Mouse (Mus musculus) midbrain, postnatal 0 days (tissue): ENCODE data around the gene Hectd2. TPM values are rescaled to one million over a fixed set of nuclear protein-coding genes. Genes with fewer than 3 reads are reported as not detected.

ENCODE experiments used
- ATAC-seq: fragments of 200-750 bp; cut with Nextera tagmentation; 2 replicates; pipeline ENCODE4 v1.8.0; 2017; ENCODE audit warnings: moderate number of reproducible peaks, mild to moderate bottlenecking, moderate TSS enrichment, moderate library complexity; ENCODE audit not compliant: low FRiP score
- DNase-seq: peaks from one replicate; pipeline ENCODE4 v3.0.0-alpha.2; 2015; ENCODE audit warnings: low spot score
- H3K27ac ChIP-seq: fragments of 300-500 bp; sonication (generic); 2 replicates; pipeline ENCODE4 v1.5.1; 2014; ENCODE audit warnings: low read depth, mild to moderate bottlenecking, low read length, mixed read lengths
- H3K27me3 ChIP-seq: fragments of 300-500 bp; sonication (generic); 2 replicates; pipeline ENCODE4 v1.6.1; 2014; ENCODE audit warnings: low read length, control low read depth, mixed read lengths; ENCODE audit not compliant: insufficient read depth
- H3K36me3 ChIP-seq: fragments of 300-500 bp; sonication (generic); 2 replicates; pipeline ENCODE4 v1.6.1; 2014; ENCODE audit warnings: low read length, control low read depth, mixed read lengths; ENCODE audit not compliant: insufficient read depth
- H3K4me1 ChIP-seq: fragments of 300-500 bp; sonication (generic); 2 replicates; pipeline ENCODE4 v1.6.1; 2014; ENCODE audit warnings: mild to moderate bottlenecking, control low read depth, antibody characterized with exemption, low read length, mixed read lengths; ENCODE audit not compliant: insufficient read depth
- H3K4me2 ChIP-seq: fragments of 300-500 bp; sonication (generic); 2 replicates; pipeline ENCODE4 v1.6.1; 2014; ENCODE audit warnings: low read depth, mild to moderate bottlenecking, low read length, mixed read lengths; ENCODE audit not compliant: poor library complexity, severe bottlenecking
- H3K4me3 ChIP-seq: fragments of 300-500 bp; sonication (generic); 2 replicates; pipeline ENCODE4 v1.5.1; 2014; ENCODE audit warnings: low read depth, mild to moderate bottlenecking, low read length, moderate library complexity
- H3K9ac ChIP-seq: fragments of 300-500 bp; sonication (generic); replicated peaks from 2 replicates; pipeline ENCODE4 v1.6.1; 2014; ENCODE audit warnings: mild to moderate bottlenecking, low read length, moderate library complexity, mixed read lengths; ENCODE audit not compliant: poor library complexity, severe bottlenecking
- H3K9me3 ChIP-seq: fragments of 300-500 bp; sonication (generic); 2 replicates; pipeline ENCODE4 v1.6.1; 2016; ENCODE audit warnings: low read length, control low read depth
- CTCF ChIP-seq: IDR thresholded peaks from 2 replicates; pipeline ENCODE4 v1.5.1; 2016; ENCODE audit warnings: antibody characterized with exemption, mild to moderate bottlenecking
- WGBS: fragments of 180-500 bp; shearing (Covaris S2); extraction: QIAGEN DNeasy Blood & Tissue Kit; methylation state at CpG from one replicate; pipeline ENCODE4 v1.1.7; 2014; 5-methylcytosine and 5-hydroxymethylcytosine counted together
- polyA plus RNA-seq: library from polyadenylated mRNA; unstranded; fragments of >200 nt; fragmentation: Nextera tagmentation; extraction: Ambion mirVana; gene quantifications from 2 replicates; pipeline ENCODE4 v1.2.1, GENCODE M21; 2015
- total RNA-seq: library from RNA; depleted of rRNA; stranded (reverse); fragments of >200 nt; gene quantifications from 2 replicates; pipeline ENCODE4 v1.2.3, GENCODE M21; 2014

The Hectd2 gene
- total and polyA plus RNA-seq, 2 experiments from 2014 or later: 8.1 to 31.7 TPM

DNA sequence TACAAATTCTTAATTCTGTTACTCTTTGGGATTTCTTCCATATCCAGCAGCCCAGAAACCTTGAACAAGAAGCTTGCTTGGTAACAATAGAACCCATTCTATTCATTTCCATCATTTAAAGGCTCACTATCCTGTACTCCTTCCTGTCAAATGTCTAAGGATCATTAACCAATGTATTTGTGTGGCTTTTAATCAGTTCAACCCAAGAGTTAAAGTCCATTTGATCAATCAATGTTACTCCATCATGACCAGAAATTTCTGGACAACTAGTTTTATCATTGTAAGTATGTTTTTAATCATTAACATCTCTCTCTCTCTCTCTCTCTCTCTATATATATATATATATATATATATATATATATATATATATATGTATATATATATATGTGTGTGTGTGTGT lies 29.4 kb upstream of the Hectd2 start:
- H3K9ac ChIP-seq: no peak overlapping the region
- H3K4me2 ChIP-seq: no peak overlapping the region
- ATAC-seq (no peak), DNase-seq (no peak)
- no peak overlapping the region for H3K27ac ChIP-seq
- no peak overlapping the region for H3K4me3 ChIP-seq
- no peaks in the 10 kb centered on the region for H3K36me3 ChIP-seq
- H3K27me3 ChIP-seq: no peaks in the 10 kb centered on the region
- no peak for TF ChIP-seq CTCF
- no peaks in the 10 kb centered on the region for H3K4me1 ChIP-seq
- no peaks in the 10 kb centered on the region for H3K9me3 ChIP-seq

DNA sequence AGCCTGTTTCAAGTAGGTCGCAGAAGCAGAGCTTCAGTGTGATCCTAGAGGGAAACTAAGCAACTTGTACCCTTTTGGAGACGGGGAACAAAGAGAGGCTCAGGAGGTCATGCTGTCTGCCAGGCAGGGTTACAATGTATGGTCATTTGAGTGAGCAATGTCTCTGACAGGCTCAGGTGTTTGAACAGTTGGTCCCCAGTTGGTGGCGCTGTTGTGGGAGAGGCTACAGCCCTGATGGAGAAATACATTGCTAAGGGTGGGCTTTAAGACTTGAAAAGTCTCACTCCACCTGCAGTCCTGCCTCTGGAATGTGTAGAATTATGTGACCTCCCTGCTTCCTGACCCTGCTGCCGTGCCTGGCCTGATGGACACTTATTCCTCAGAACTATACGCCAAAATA lies 21.4 kb upstream of the Hectd2 start:
- H3K9ac ChIP-seq: no peak overlapping the region
- 60% methylated on average over 5 of the region's 5 CpGs for WGBS
- H3K27me3 ChIP-seq: no peaks in the 10 kb centered on the region
- TF ChIP-seq CTCF: peak; percentile 54
- H3K9me3 ChIP-seq: no peaks in the 10 kb centered on the region
- no peak overlapping the region for H3K4me2 ChIP-seq
- no peak for ATAC-seq
- no peaks in the 10 kb centered on the region for H3K36me3 ChIP-seq
- DNase-seq: no peak
- H3K4me1 ChIP-seq: 0 out of 2 replicates have a peak, but pooled peaks cover 4% of the 10 kb centered on the region
- no peak overlapping the region for H3K4me3 ChIP-seq
- H3K27ac ChIP-seq: no peak overlapping the region

DNA sequence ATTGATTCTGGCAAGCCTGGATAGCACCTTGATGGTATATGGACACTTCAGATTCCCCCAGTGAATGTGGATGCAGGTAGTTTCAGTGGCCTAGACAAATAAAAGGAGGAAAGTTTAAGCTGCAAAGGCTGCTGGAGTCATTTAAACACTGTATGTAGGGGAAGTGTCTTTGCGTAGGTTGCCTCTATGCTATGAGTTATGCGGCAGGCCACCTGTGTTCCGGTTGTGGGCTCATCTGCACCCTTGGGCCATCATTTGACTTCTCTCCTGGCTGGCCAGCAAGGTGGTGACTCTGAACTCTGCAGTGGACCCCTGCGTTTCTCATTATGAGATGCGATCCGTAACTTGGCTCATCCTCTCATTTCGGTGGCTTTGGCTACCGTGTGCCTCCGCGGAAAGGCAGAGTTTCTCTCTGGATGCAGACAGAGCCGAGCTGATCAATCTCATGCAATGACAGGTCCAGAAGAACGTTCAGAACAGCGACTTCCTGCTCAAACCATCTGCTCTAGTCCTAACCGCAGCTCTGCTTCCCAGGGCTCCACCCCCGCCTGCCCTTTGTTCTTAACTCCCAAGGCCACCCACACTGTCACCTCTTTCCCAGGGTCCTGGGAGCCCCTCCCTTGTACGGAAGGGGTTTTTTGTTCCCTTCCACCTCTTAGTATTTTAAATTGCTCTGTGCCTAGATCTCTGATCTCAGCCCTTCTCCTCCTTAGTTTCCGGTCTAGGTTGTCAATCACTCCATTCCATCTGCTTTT lies 20.3 kb upstream of the Hectd2 start:
- peak overlapping the region; percentile 70 for H3K27ac ChIP-seq
- peak; percentile 36 for ATAC-seq
- H3K9ac ChIP-seq: no peak overlapping the region
- no peaks in the 10 kb centered on the region for H3K36me3 ChIP-seq
- TF ChIP-seq CTCF: no peak
- H3K4me3 ChIP-seq: peak overlapping the region; percentile 12; the same call in 1 of the 2 replicates
- WGBS: 28% methylated on average over 17 of the region's 17 CpGs
- H3K27me3 ChIP-seq: no peaks in the 10 kb centered on the region
- peak; percentile 62 for DNase-seq
- H3K4me1 ChIP-seq: 0 out of 2 replicates have a peak, but pooled peaks cover 4% of the 10 kb centered on the region
- peak overlapping the region; percentile 36 for H3K4me2 ChIP-seq
- H3K9me3 ChIP-seq: no peaks in the 10 kb centered on the region

GRCm38 (mm10) chr19:36534766-36535140 lies 19.7 kb upstream of the Hectd2 start:
- no peak overlapping the region for H3K9ac ChIP-seq
- no peaks in the 10 kb centered on the region for H3K9me3 ChIP-seq
- H3K27ac ChIP-seq: peak overlapping the region; percentile 70
- peak; percentile 96 for DNase-seq
- WGBS: 21% methylated on average over 8 of the region's 8 CpGs
- peak overlapping the region; percentile 36; the same call in 1 of the 2 replicates for H3K4me2 ChIP-seq
- no peaks in the 10 kb centered on the region for H3K27me3 ChIP-seq
- H3K36me3 ChIP-seq: no peaks in the 10 kb centered on the region
- H3K4me1 ChIP-seq: 0 out of 2 replicates have a peak, but pooled peaks cover 4% of the 10 kb centered on the region
- TF ChIP-seq CTCF: no peak
- no peak overlapping the region; the same call in 1 of the 2 replicates for H3K4me3 ChIP-seq
- peak; percentile 75 for ATAC-seq

GRCm38 (mm10) chr19:36535186-36535585 lies 19.3 kb upstream of the Hectd2 start:
- Histone ChIP-seq H3K4me2 (no peak overlapping the region), H3K36me3 (no peaks in the 10 kb centered on the region), H3K9me3 (no peaks in the 10 kb centered on the region), H3K9ac (no peak overlapping the region), H3K4me3 (no peak overlapping the region), H3K27me3 (no peaks in the 10 kb centered on the region), H3K4me1 (0 out of 2 replicates have a peak, but pooled peaks cover 4% of the 10 kb centered on the region), H3K27ac (peak overlapping the region; percentile 57)
- DNase-seq (no peak), ATAC-seq (0 out of 2 replicates have a peak, but pooled peaks have one; percentile 20)
- no peak for TF ChIP-seq CTCF
- WGBS: 35% methylated on average over 2 of the region's 2 CpGs

GRCm38 (mm10) chr19:36535878-36536277 lies 18.6 kb upstream of the Hectd2 start:
- H3K4me1 ChIP-seq: 0 out of 2 replicates have a peak, but pooled peaks cover 4% of the 10 kb centered on the region
- H3K27ac ChIP-seq: peak overlapping the region; percentile 32; the same call in 1 of the 2 replicates
- H3K9me3 ChIP-seq: no peaks in the 10 kb centered on the region
- H3K4me2 ChIP-seq: no peak overlapping the region
- 19% methylated on average over 6 of the region's 6 CpGs for WGBS
- H3K4me3 ChIP-seq: no peak overlapping the region
- no peak for ATAC-seq
- no peaks in the 10 kb centered on the region for H3K36me3 ChIP-seq
- no peak for TF ChIP-seq CTCF
- H3K27me3 ChIP-seq: no peaks in the 10 kb centered on the region
- H3K9ac ChIP-seq: no peak overlapping the region
- peak; percentile 44 for DNase-seq
